Mouse (Mus musculus): ENCODE results near the gene Tmem40. TPM values are rescaled to one million over a fixed set of nuclear protein-coding genes. Genes with fewer than 3 reads are reported as not detected.

Gene Tmem40
- total and polyA plus RNA-seq, 3 experiments = 13.8 to 16.4 TPM; not detected in 1

GRCm38 (mm10) chr6:115696707-115697215 is 65.4 kb downstream of the Tmem40 start:
- Histone ChIP-seq H3K4me3 (ENCODE audit: control insufficient read depth in 1 of 2, insufficient read depth in 1 of 2, low read depth in 2 of 2, low read length in 2 of 2) (no peak overlapping the region), H3K9ac (ENCODE audit: control insufficient read depth, low read depth, low read length, poor library complexity, severe bottlenecking) (no peak overlapping the region), H3K27me3 (ENCODE audit: control insufficient read depth in 1 of 2, insufficient read depth in 2 of 2, low read length in 2 of 2) (peaks cover 0 to 2% of the 10 kb centered on the region in 2 experiments; a peak in 1 of 4 replicates), H3K36me3 (ENCODE audit: control insufficient read depth in 1 of 2, insufficient read depth in 2 of 2, low read length in 2 of 2) (peaks cover 0 to 7% of the 10 kb centered on the region in 2 experiments; a peak in 2 of 4 replicates), H3K79me2 (ENCODE audit: control insufficient read depth, insufficient read depth, low read length, poor library complexity) (no peaks in the 10 kb centered on the region), H3K27ac (ENCODE audit: control insufficient read depth, low read depth, low read length) (no peak overlapping the region), H3K4me1 (ENCODE audit: control insufficient read depth in 1 of 2, insufficient read depth in 2 of 2, low read length in 2 of 2) (peaks cover 0 to 6% of the 10 kb centered on the region in 2 experiments; a peak in 1 of 4 replicates), H3K9me3 (replicated peaks; ENCODE audit: insufficient read depth, low read length) (no peaks in the 10 kb centered on the region)
- DNase-seq (ENCODE audit: low read depth, low spot score) = no peak
- TF ChIP-seq RCOR1 (IDR thresholded peaks at IDR 0.05; ENCODE audit: low read depth, low read length) (no peak), NRF1 (IDR thresholded peaks at IDR 0.05; ENCODE audit: insufficient read depth, low read depth, low read length, poor library complexity, severe bottlenecking) (no peak), ZC3H11A (IDR thresholded peaks at IDR 0.05; ENCODE audit: low read depth, low read length) (no peak), USF1 (IDR thresholded peaks at IDR 0.05; ENCODE audit: low read depth, low read length) (no peak), BHLHE40 (IDR thresholded peaks at IDR 0.05; ENCODE audit: borderline replicate concordance, low read depth, low read length) (no peak), MYB (IDR thresholded peaks at IDR 0.05; ENCODE audit: low read depth, low read length) (no peak), SMC3 (IDR thresholded peaks at IDR 0.05; ENCODE audit: low read depth, low read length) (no peak), MXI1 (IDR thresholded peaks at IDR 0.05; ENCODE audit: low read depth, low read length) (no peak)

- TF ChIP-seq KAT2A (conservative IDR thresholded peaks at IDR 0.05; ENCODE audit: low read depth, low read length) = no peak
- no peak for TF ChIP-seq GABPA (IDR thresholded peaks at IDR 0.05; ENCODE audit: low read depth, low read length)
- H3K27ac ChIP-seq (ENCODE audit: control insufficient read depth, low read depth, low read length) = no peak overlapping the region
- H3K36me3 ChIP-seq (ENCODE audit: control insufficient read depth in 1 of 2, insufficient read depth in 2 of 2, low read length in 2 of 2) = peaks cover 0 to 11% of the 10 kb centered on the region in 2 experiments; a peak in 2 of 4 replicates
- peaks cover 0 to 2% of the 10 kb centered on the region in 2 experiments; a peak in 1 of 4 replicates for H3K27me3 ChIP-seq (ENCODE audit: control insufficient read depth in 1 of 2, insufficient read depth in 2 of 2, low read length in 2 of 2)
- no peak for DNase-seq (ENCODE audit: low read depth, low spot score)
- no peak overlapping the region for H3K9ac ChIP-seq (ENCODE audit: control insufficient read depth, low read depth, low read length, poor library complexity, severe bottlenecking)
- H3K4me1 ChIP-seq (ENCODE audit: control insufficient read depth in 1 of 2, insufficient read depth in 2 of 2, low read length in 2 of 2) = peaks cover 3 to 11% of the 10 kb centered on the region in 2 experiments
- no peaks in the 10 kb centered on the region for H3K79me2 ChIP-seq (ENCODE audit: control insufficient read depth, insufficient read depth, low read length, poor library complexity)
- no peaks in the 10 kb centered on the region for H3K9me3 ChIP-seq (replicated peaks; ENCODE audit: insufficient read depth, low read length)
- no peak overlapping the region for H3K4me3 ChIP-seq (ENCODE audit: control insufficient read depth in 1 of 2, insufficient read depth in 1 of 2, low read depth in 2 of 2, low read length in 2 of 2)
Observed at GRCm38 (mm10) chr6:115695124-115695523, 67.1 kb downstream of the Tmem40 start.

DNA sequence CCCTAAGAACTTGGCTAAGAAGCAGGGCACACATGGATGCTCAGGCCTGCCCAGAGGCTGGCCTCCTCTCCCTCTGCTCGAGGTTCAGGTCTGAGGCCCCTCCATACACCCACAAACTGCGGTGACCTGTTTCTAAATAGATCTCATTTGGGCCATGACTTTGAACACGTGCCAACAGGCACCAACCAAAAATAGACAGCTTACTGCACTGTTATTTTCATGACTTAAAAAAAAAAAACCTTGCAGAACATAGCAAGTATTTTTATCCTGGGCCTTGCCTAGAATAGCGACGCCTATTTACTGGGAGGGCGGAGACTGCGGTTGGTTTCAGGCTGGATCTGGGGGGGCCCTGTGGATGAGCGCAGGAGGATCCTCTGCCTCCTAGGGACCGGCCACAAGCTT is 67.8 kb downstream of the Tmem40 start:
- H3K27me3 ChIP-seq (ENCODE audit: control insufficient read depth in 1 of 2, insufficient read depth in 2 of 2, low read length in 2 of 2) = peaks cover 0 to 2% of the 10 kb centered on the region in 2 experiments; a peak in 1 of 4 replicates
- H3K79me2 ChIP-seq (ENCODE audit: control insufficient read depth, insufficient read depth, low read length, poor library complexity) = no peaks in the 10 kb centered on the region
- peaks cover 8 to 17% of the 10 kb centered on the region in 2 experiments for H3K4me1 ChIP-seq (ENCODE audit: control insufficient read depth in 1 of 2, insufficient read depth in 2 of 2, low read length in 2 of 2)
- peaks cover 0 to 18% of the 10 kb centered on the region in 2 experiments; a peak in 2 of 4 replicates for H3K36me3 ChIP-seq (ENCODE audit: control insufficient read depth in 1 of 2, insufficient read depth in 2 of 2, low read length in 2 of 2)
- no peak for TF ChIP-seq CTCF (IDR thresholded peaks at IDR 0.05 in 2 of 3, conservative IDR thresholded peaks at IDR 0.05 in 1 of 3; ENCODE audit: control insufficient read depth in 1 of 3, insufficient read depth in 1 of 3, low read depth in 2 of 3, low read length in 3 of 3, poor library complexity in 1 of 3, severe bottlenecking in 1 of 3)
- TF ChIP-seq POLR2AphosphoS2 (IDR thresholded peaks at IDR 0.05; ENCODE audit: low read length) = no peak
- no peaks in the 10 kb centered on the region for H3K9me3 ChIP-seq (replicated peaks; ENCODE audit: insufficient read depth, low read length)
- no peak overlapping the region for H3K27ac ChIP-seq (ENCODE audit: control insufficient read depth, low read depth, low read length)
- no peak overlapping the region for H3K9ac ChIP-seq (ENCODE audit: control insufficient read depth, low read depth, low read length, poor library complexity, severe bottlenecking)
- H3K4me3 ChIP-seq (ENCODE audit: control insufficient read depth in 1 of 2, insufficient read depth in 1 of 2, low read depth in 2 of 2, low read length in 2 of 2) = no peak overlapping the region
- DNase-seq (ENCODE audit: low read depth, low spot score) = no peak
